Mouse (Mus musculus) intestine, postnatal 0 days (tissue): ENCODE measurements at regions not wholly inside any gene's neighbourhood (a gene's known extent, or its start where the extent isn't known, plus 50 kb on each side); places are given as distances from the start of the nearest gene placed in this dataset.

Experiments used
- ATAC-seq: fragments of 200-750 bp; cut with Nextera tagmentation; 2 replicates; pipeline ENCODE4 v1.8.0; 2017; ENCODE audit warnings: mild to moderate bottlenecking, moderate TSS enrichment, moderate library complexity
- H3K27ac ChIP-seq: fragments of 300-500 bp; sonication (generic); 2 replicates; pipeline ENCODE4 v1.5.1; 2014; ENCODE audit warnings: mild to moderate bottlenecking, low read depth, low read length, moderate library complexity
- H3K27me3 ChIP-seq: fragments of 300-500 bp; sonication (generic); replicated peaks from 2 replicates; pipeline ENCODE4 v1.6.1; 2014; ENCODE audit warnings: low read length, mixed read lengths; ENCODE audit not compliant: control insufficient read depth, insufficient read depth
- H3K36me3 ChIP-seq: fragments of 300-500 bp; sonication (generic); 2 replicates; pipeline ENCODE4 v1.6.1; 2014; ENCODE audit warnings: mild to moderate bottlenecking, moderate library complexity; ENCODE audit not compliant: control insufficient read depth, insufficient read depth
- H3K4me1 ChIP-seq: fragments of 300-500 bp; sonication (generic); replicated peaks from 2 replicates; pipeline ENCODE4 v1.6.1; 2014; ENCODE audit warnings: antibody characterized with exemption, low read length, mixed read lengths; ENCODE audit not compliant: control insufficient read depth, insufficient read depth
- H3K4me2 ChIP-seq: fragments of 300-500 bp; sonication (generic); replicated peaks from 2 replicates; pipeline ENCODE4 v1.6.1; 2014; ENCODE audit warnings: low read depth, mild to moderate bottlenecking, moderate library complexity
- H3K4me3 ChIP-seq: fragments of 300-500 bp; sonication (generic); 2 replicates; pipeline ENCODE4 v1.5.1; 2014; ENCODE audit warnings: low read depth, low read length
- H3K9ac ChIP-seq: fragments of 300-500 bp; sonication (generic); 2 replicates; pipeline ENCODE4 v1.6.1; 2014; ENCODE audit warnings: mild to moderate bottlenecking, low read depth, low read length
- H3K9me3 ChIP-seq: fragments of 300-500 bp; sonication (generic); 2 replicates; pipeline ENCODE4 v1.6.1; 2016; ENCODE audit warnings: mixed run types; ENCODE audit not compliant: control insufficient read depth
- CTCF ChIP-seq: sonication (generic); IDR thresholded peaks from 2 replicates; pipeline ENCODE4 v1.5.1; 2016; ENCODE audit warnings: low read depth, mild to moderate bottlenecking, control low read depth, antibody characterized with exemption, moderate library complexity
- WGBS: fragments of 180-500 bp; shearing (Covaris S2); extraction: QIAGEN DNeasy Blood & Tissue Kit; methylation state at CpG from one replicate; pipeline ENCODE4 v1.1.7; 2014; 5-methylcytosine and 5-hydroxymethylcytosine counted together

DNA sequence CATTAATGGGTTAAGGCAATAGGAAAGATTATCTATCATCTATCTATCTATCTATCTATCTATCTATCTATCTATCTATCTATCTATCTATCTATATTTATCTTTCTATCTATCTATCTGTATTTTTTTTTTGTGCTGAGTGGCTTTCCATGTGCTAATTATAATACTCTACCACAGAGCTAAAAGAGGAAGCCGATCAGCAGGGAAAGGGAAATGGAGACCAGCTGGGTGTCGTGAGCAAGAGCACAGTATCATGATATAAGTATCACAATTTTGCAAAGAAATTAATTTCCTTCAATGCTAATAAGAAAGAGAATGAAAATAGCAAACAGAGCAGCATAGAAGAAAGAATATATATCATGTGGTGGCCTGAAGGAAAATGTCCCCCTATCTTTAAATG is 69.6 kb downstream of the Cldn1 start:
- H3K4me1 ChIP-seq = no peaks in the 10 kb centered on the region
- no peak overlapping the region for H3K27ac ChIP-seq
- no peaks in the 10 kb centered on the region for H3K9me3 ChIP-seq
- no peak overlapping the region for H3K4me3 ChIP-seq
- TF ChIP-seq CTCF = no peak
- H3K9ac ChIP-seq = no peak overlapping the region
- no peak for ATAC-seq
- WGBS = 79% methylated on average over 2 of the region's 2 CpGs
- H3K4me2 ChIP-seq = no peak overlapping the region
- H3K27me3 ChIP-seq = no peaks in the 10 kb centered on the region
- no peaks in the 10 kb centered on the region for H3K36me3 ChIP-seq

DNA sequence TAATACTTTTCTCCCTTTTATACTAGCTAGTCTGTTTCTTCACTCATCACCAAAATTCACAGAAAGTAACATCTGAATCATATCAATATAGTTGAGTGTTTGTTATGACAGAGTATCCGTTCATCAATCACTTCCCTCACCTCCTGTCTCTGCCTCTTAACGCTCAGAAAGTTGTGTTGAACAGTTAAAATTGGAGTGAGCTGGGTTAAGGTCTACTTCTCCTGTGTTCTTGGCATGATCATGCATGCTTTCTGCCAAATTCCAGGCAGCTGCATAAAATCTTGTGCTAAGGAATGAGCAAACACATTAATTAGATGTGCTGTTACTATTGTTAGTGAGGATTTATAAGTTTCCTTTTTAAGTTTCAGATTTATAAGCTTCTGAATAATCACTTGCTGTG is 79.9 kb downstream of the Cldn1 start:
- no peak overlapping the region for H3K4me3 ChIP-seq
- no peak for ATAC-seq
- H3K4me1 ChIP-seq = no peaks in the 10 kb centered on the region
- no peak overlapping the region for H3K4me2 ChIP-seq
- no peaks in the 10 kb centered on the region for H3K36me3 ChIP-seq
- H3K9me3 ChIP-seq = no peaks in the 10 kb centered on the region
- no peaks in the 10 kb centered on the region for H3K27me3 ChIP-seq
- TF ChIP-seq CTCF = no peak
- H3K27ac ChIP-seq = no peak overlapping the region
- WGBS = 51% methylated on average over 2 of the region's 2 CpGs
- no peak overlapping the region for H3K9ac ChIP-seq

DNA sequence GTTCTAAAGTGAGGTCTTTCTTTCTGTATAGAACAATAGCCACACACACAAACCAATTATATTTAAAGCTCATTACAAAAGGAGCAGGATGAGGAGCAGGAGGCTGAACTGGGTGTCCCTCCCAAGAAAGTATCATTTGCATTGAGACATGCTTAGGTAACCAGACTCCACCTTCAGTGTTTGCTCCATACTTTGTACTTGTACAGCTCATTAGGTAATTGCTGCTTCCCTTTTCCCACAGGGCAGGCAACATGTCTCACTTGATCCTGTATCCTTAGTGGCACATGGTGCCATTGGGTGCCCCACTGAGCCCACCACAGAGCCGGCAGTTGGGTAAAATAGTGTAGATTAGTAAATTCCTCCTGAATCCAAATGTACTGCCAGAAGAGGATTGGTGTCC is 86.0 kb downstream of the Cldn1 start:
- H3K27ac ChIP-seq = no peak overlapping the region
- H3K27me3 ChIP-seq = no peaks in the 10 kb centered on the region
- H3K9ac ChIP-seq = no peak overlapping the region
- H3K4me1 ChIP-seq = no peaks in the 10 kb centered on the region
- H3K36me3 ChIP-seq = no peaks in the 10 kb centered on the region
- no peaks in the 10 kb centered on the region for H3K9me3 ChIP-seq
- 91% methylated on average over 1 of the region's 1 CpGs for WGBS
- H3K4me3 ChIP-seq = no peak overlapping the region
- TF ChIP-seq CTCF = no peak
- H3K4me2 ChIP-seq = no peak overlapping the region
- no peak for ATAC-seq

DNA sequence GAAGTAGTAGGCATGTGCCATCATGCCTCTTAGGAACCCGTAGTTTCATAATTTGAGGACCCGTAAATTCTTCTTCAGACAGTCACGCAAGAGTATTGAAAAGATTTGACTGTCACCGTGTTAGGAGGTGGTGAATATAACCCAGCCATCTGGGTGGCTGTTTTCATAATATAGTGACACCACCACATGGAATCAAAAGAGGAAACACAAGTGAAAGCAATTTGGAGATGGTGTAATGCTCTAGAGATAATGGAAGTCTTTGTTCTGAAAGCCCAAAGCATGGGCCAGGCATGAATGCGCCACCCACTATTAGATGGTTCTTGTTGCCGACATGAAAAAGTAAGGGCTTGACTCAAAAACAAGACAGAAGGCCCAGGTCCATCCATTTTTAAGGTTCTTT is 86.9 kb downstream of the Cldn1 start:
- no peaks in the 10 kb centered on the region for H3K9me3 ChIP-seq
- ATAC-seq = no peak
- no peaks in the 10 kb centered on the region for H3K27me3 ChIP-seq
- no peak for TF ChIP-seq CTCF
- H3K4me3 ChIP-seq = no peak overlapping the region
- WGBS = 94% methylated on average over 6 of the region's 6 CpGs
- no peak overlapping the region for H3K4me2 ChIP-seq
- no peaks in the 10 kb centered on the region for H3K36me3 ChIP-seq
- H3K27ac ChIP-seq = no peak overlapping the region
- no peak overlapping the region for H3K9ac ChIP-seq
- H3K4me1 ChIP-seq = no peaks in the 10 kb centered on the region

DNA sequence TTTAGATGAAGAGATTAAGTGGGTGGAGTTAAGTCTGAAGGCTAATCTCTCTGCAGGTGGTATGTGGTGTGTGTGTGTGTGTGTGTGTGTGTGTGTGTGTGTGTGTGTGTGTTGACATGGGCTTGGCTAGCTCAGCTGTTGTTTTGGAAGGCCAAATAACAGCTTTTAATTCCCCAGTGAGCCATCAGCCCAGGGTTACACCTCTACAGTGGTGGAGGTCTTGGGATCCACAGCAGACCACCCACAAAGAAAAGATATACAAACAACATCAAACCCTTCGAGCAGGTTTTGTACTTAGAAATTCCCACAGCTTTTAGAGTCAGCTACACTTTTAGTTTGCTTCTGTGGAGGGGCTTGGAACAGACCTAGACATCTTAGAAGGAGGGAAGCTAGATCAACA is 89.2 kb downstream of the Cldn1 start:
- no peaks in the 10 kb centered on the region for H3K9me3 ChIP-seq
- ATAC-seq = no peak
- no peak overlapping the region for H3K4me2 ChIP-seq
- H3K27ac ChIP-seq = no peak overlapping the region
- H3K4me1 ChIP-seq = no peaks in the 10 kb centered on the region
- TF ChIP-seq CTCF = no peak
- no peak overlapping the region for H3K4me3 ChIP-seq
- 42% methylated on average over 1 of the region's 1 CpGs for WGBS
- no peaks in the 10 kb centered on the region for H3K36me3 ChIP-seq
- no peak overlapping the region for H3K9ac ChIP-seq
- no peaks in the 10 kb centered on the region for H3K27me3 ChIP-seq

DNA sequence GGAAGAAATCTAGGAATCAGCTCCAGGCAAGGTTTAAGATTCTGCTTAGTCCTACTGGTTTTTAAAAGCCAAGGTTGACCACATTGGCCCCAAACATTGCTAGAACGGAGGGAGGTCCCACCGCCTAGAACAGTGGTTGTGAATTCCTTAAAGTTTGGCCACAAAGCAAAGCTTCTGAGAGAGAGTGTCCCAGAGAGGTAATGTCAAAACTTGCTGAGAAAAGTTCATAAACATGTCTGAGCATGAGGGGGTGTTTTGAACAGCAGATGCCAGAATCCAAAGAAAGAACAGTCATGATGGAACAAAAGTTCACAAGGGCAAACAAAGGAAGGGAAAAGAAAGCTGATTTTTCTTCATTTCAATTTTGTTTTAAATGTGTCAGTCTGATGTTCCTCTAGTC is 90.1 kb downstream of the Cldn1 start:
- 87% methylated on average over 2 of the region's 2 CpGs for WGBS
- Histone ChIP-seq H3K4me3 (no peak overlapping the region), H3K9ac (no peak overlapping the region), H3K27ac (no peak overlapping the region), H3K36me3 (no peaks in the 10 kb centered on the region), H3K27me3 (no peaks in the 10 kb centered on the region), H3K9me3 (no peaks in the 10 kb centered on the region), H3K4me1 (no peaks in the 10 kb centered on the region), H3K4me2 (no peak overlapping the region)
- no peak for ATAC-seq
- TF ChIP-seq CTCF = no peak

DNA sequence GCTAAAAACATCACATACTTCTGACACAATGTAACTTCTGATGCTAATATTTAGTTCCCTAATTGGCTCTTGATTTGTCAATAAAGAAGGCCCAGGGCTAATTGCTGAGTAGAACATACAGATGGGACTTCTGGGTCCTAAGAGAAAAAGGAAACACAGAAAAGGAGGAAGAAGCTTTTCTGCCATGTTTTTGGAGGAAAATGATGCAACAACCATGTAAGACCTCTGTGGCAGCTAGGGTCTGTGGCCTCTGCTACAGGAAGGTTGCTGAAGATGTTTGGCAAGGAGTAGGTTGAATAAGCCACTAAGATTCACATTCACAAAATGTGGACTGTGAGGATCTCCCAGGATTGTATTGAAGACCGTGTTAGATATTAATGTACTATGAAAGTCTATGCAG is 94.9 kb downstream of the Cldn1 start:
- H3K4me2 ChIP-seq = no peak overlapping the region
- no peaks in the 10 kb centered on the region for H3K4me1 ChIP-seq
- H3K36me3 ChIP-seq = no peaks in the 10 kb centered on the region
- ATAC-seq = no peak
- 79% methylated on average over 1 of the region's 1 CpGs for WGBS
- H3K4me3 ChIP-seq = no peak overlapping the region
- no peaks in the 10 kb centered on the region for H3K9me3 ChIP-seq
- no peak overlapping the region for H3K9ac ChIP-seq
- H3K27me3 ChIP-seq = no peaks in the 10 kb centered on the region
- TF ChIP-seq CTCF = no peak
- no peak overlapping the region for H3K27ac ChIP-seq
